Mouse (Mus musculus) central nervous system, embryonic 14 days (tissue): ENCODE data around the gene Krt78. TPM values are rescaled to one million over a fixed set of nuclear protein-coding genes. Genes with fewer than 3 reads are reported as not detected.

ENCODE experiments used
- polyA plus RNA-seq: library from polyadenylated mRNA; depleted of rRNA; stranded (reverse); fragments of >200 nt; gene quantifications from 2 replicates; pipeline ENCODE4 v1.2.3, GENCODE M21; 2012; rRNA removed

Gene Krt78
- polyA plus RNA-seq, result 0.02 TPM in 1 of 2 replicates, not detected in the other

DNA sequence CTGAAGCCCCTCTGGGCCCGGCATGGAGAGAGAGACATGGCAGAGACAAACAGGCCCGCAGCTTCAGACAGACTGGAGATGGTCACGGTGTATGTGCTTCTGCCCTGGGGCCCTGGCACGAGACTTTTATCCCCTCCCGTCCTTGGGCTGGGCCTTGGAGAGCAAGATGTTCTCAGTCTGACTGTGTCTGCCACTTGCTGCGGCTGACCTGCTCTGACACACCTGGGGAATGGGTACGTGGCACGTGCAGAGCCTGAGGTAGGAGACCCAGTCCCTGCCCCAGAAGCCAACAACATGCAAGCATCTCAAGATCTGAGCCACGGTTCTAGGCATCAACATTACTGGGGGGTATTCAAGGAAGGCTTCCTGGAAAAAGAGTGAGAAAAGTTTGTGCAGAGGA is at the start of gene Krt78:
Gene Krt78, minus strand, starts transcription at position 101 of the 400 bp plus-strand sequence.

DNA sequence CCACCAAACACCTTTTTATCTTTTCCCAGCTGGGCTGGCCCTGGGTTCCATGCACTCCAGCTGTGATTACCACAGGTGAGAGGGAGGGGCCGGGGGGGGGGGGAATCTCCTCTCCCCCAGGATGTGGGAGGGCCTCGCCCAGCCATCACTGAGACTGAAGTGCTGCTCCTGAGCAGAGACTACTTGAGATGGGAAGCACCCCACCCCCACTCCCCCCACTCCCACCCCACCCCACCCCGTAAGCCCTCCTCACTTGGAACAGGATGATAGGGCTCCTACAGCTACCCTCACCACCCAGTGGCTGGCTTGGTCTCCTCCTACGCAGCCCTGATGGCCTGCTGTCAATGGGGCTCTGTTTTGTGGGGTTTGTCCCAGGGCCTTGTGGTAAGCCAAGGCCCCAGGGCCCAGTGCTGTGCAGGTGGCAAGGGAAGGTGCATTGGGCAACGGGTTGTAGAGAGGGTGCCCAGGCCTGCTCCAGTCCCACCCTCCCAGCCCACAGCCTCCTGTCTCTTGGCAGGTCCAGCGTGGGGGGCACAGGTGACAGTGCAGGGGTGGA is 13.7 kb downstream of the Krt78 start, which contains the start of gene Krt79:
Gene Krt79, minus strand, starts transcription at position 51 of the 556 bp plus-strand sequence.

DNA sequence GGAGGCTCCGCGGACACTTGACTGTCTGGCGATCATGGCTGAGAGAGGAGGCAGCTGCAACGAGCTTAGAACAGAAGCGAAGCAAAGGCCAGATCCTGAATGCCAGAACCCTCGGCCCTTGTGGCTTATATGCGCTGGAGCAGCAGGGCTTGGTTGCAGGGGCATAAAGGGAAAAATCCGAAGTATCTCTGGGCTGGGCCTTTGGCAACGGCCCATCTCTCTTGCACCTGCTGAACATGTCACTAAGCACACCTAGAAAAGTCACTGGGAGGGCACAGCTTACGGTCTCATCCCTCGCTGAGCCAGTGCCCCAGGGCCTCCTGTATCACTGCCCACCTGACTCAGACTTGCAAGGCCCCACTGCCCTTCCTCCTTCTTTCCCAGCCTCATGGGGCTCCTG is 29.5 kb downstream of the Krt78 start, which contains the start of gene Krt4:
Gene Krt4, minus strand, starts transcription at position 101 of the 400 bp plus-strand sequence.

Other genes with a start within 250 kb of the Krt78 start
- 5.6 and 59.9 TPM in 2 replicates for gene Krt5, start 241.4 kb downstream of the Krt78 start, polyA plus RNA-seq
- gene Krt71, start 211.2 kb downstream of the Krt78 start, polyA plus RNA-seq, result 0.04 and 0.24 TPM in 2 replicates
- 0.15 TPM in 1 of 2 replicates, not detected in the other for gene Krt72, start 167.8 kb downstream of the Krt78 start, polyA plus RNA-seq
- gene Krt73, start 151.9 kb downstream of the Krt78 start, polyA plus RNA-seq, result 0.76 and 0.79 TPM in 2 replicates
- gene Krt2, start 136.1 kb downstream of the Krt78 start, polyA plus RNA-seq, result not detected in 2 replicates
- gene Krt1, start 103.5 kb downstream of the Krt78 start, polyA plus RNA-seq, result 8.5 and 15.9 TPM in 2 replicates
- gene Krt77, start 84.6 kb downstream of the Krt78 start, polyA plus RNA-seq, result 0.39 and 1.2 TPM in 2 replicates
- not detected in 2 replicates for gene Krt76, start 61.4 kb downstream of the Krt78 start, polyA plus RNA-seq
- gene Krt4, start 29.6 kb downstream of the Krt78 start, polyA plus RNA-seq, result 0.07 and 3.0 TPM in 2 replicates
- gene Krt79, start 14.0 kb downstream of the Krt78 start, polyA plus RNA-seq, result 0.25 and 0.35 TPM in 2 replicates
- 2.3 and 7.2 TPM in 2 replicates for gene Krt8, start 50.2 kb upstream of the Krt78 start, polyA plus RNA-seq
- gene Krt18, start 73.9 kb upstream of the Krt78 start, polyA plus RNA-seq, result 2.3 and 5.3 TPM in 2 replicates
- 183 TPM in 2 replicates for gene Eif4b, start 119.5 kb upstream of the Krt78 start, polyA plus RNA-seq
- 15.9 and 36.1 TPM in 2 replicates for gene Tns2, start 146.1 kb upstream of the Krt78 start, polyA plus RNA-seq
- 61.2 and 70.4 TPM in 2 replicates for gene Spryd3, start 181.9 kb upstream of the Krt78 start, polyA plus RNA-seq
- 0.98 and 2.7 TPM in 2 replicates for gene Igfbp6, start 190.1 kb upstream of the Krt78 start, polyA plus RNA-seq
- 0.20 and 0.25 TPM in 2 replicates for gene Soat2, start 196.2 kb upstream of the Krt78 start, polyA plus RNA-seq
- gene Zfp740, start 249.0 kb upstream of the Krt78 start, polyA plus RNA-seq, result 104 and 115 TPM in 2 replicates